Mouse (Mus musculus) limb, embryonic 15.5 days (tissue): ENCODE data around the gene Aldh3a2. TPM values are rescaled to one million over a fixed set of nuclear protein-coding genes. Genes with fewer than 3 reads are reported as not detected.

ENCODE experiments used
- ATAC-seq: fragments of 200-750 bp; cut with Nextera tagmentation; 2 replicates; pipeline ENCODE4 v1.8.0; 2017; ENCODE audit warnings: low read depth, moderate TSS enrichment; ENCODE audit not compliant: insufficient number of reproducible peaks, low FRiP score, low TSS enrichment
- H3K27ac ChIP-seq: fragments of 300-500 bp; sonication (generic); 2 replicates; pipeline ENCODE4 v1.5.1; 2015; ENCODE audit warnings: moderate library complexity, mild to moderate bottlenecking, inconsistent platforms
- H3K27me3 ChIP-seq: fragments of 300-500 bp; sonication (generic); 2 replicates; pipeline ENCODE4 v1.6.1; 2015; ENCODE audit warnings: inconsistent platforms
- H3K36me3 ChIP-seq: fragments of 300-500 bp; sonication (generic); 2 replicates; pipeline ENCODE4 v1.6.1; 2015; ENCODE audit warnings: inconsistent platforms
- H3K4me1 ChIP-seq: fragments of 300-500 bp; sonication (generic); 2 replicates; pipeline ENCODE4 v1.6.1; 2015; ENCODE audit warnings: inconsistent platforms
- H3K4me2 ChIP-seq: fragments of 300-500 bp; sonication (generic); 2 replicates; pipeline ENCODE4 v1.6.1; 2015; ENCODE audit warnings: mild to moderate bottlenecking, inconsistent platforms
- H3K4me3 ChIP-seq: fragments of 300-500 bp; sonication (generic); 2 replicates; pipeline ENCODE4 v1.5.1; 2015; ENCODE audit warnings: mild to moderate bottlenecking, inconsistent platforms
- H3K9ac ChIP-seq: fragments of 300-500 bp; sonication (generic); 2 replicates; pipeline ENCODE4 v1.6.1; 2015; ENCODE audit warnings: inconsistent platforms
- H3K9me3 ChIP-seq: fragments of 300-500 bp; sonication (generic); 2 replicates; pipeline ENCODE4 v1.6.1; 2016; ENCODE audit warnings: inconsistent platforms
- WGBS: fragments of 180-500 bp; shearing (Covaris S2); methylation state at CpG from one replicate; pipeline ENCODE4 v1.1.7; 2015; 5-methylcytosine and 5-hydroxymethylcytosine counted together
- polyA plus RNA-seq: library from polyadenylated mRNA; unstranded; fragments of >200 nt; fragmentation: Nextera tagmentation; extraction: Ambion mirVana; gene quantifications from 2 replicates; pipeline ENCODE4 v1.2.1, GENCODE M21; 2015

Gene Aldh3a2
- polyA plus RNA-seq, 1 experiment from 2014 or later: 32.8 TPM

DNA sequence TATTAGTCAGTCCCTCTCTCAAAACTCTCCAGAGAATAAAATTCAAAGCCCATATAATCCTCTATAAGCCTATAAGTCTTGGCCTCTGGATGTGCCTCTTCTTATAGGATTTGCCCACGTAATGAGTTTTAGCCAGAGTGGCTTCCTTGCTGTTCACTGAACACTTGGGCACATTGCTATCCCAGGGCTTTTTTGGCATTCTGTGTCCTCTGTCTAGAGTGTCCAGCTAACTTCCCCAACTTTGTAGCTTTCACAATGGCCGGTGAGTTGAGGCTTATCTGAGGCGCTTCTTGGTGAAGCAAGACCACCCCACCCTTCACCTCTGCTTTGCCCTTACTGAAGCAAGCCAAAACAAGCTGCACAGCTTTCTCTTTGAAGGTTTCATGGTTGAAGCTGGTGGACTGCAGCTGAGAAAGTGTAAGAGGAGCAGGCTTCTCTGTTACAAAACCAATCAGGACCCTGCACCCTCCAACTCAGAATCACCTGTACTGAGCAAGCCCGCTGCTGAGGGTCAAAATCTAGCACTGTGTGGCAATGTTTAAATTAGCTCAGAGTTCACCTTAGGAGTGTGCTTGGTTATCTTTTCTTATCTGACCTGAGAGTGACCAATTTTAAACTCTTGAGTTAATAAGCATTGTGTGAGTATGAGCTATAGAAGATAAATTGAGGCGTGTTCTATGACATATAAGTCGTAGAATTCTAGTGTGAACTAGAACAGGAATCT is 1.5 kb upstream of the Aldh3a2 start:
- H3K4me3 ChIP-seq: no peak overlapping the region
- no peak overlapping the region for H3K9ac ChIP-seq
- no peak overlapping the region for H3K27ac ChIP-seq
- H3K36me3 ChIP-seq: peaks cover 3% of the 10 kb centered on the region; the same call in 1 of the 2 replicates
- ATAC-seq: no peak
- 89% methylated on average over 6 of the region's 6 CpGs for WGBS
- no peaks in the 10 kb centered on the region for H3K4me1 ChIP-seq
- no peaks in the 10 kb centered on the region for H3K9me3 ChIP-seq
- no peaks in the 10 kb centered on the region for H3K27me3 ChIP-seq
- H3K4me2 ChIP-seq: no peak overlapping the region

DNA sequence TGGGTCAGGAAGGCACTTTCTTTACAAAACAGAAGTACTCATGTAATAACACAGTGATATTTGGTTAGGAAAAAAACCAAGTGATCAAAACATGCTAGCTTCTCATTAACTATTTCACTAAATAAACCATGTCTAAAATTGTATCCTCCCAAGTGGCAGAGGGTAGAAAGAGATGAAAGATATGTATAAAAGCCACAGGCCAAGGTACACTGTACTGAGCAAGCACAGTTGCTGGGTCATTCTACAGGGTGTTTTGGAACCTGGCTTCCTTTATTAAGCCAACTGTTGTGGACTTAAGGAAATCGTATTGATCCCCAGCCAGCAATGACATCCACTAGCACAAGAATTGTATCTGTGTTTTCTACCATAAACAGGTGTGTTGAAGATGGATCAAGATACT is 3.4 kb downstream of the Aldh3a2 start:
- no peak for ATAC-seq
- Histone ChIP-seq H3K4me1 (no peaks in the 10 kb centered on the region), H3K9ac (no peak overlapping the region), H3K4me2 (no peak overlapping the region), H3K27me3 (no peaks in the 10 kb centered on the region), H3K36me3 (peaks cover 44% of the 10 kb centered on the region), H3K27ac (no peak overlapping the region), H3K4me3 (no peak overlapping the region), H3K9me3 (no peaks in the 10 kb centered on the region)
- 87% methylated on average over 1 of the region's 1 CpGs for WGBS

DNA sequence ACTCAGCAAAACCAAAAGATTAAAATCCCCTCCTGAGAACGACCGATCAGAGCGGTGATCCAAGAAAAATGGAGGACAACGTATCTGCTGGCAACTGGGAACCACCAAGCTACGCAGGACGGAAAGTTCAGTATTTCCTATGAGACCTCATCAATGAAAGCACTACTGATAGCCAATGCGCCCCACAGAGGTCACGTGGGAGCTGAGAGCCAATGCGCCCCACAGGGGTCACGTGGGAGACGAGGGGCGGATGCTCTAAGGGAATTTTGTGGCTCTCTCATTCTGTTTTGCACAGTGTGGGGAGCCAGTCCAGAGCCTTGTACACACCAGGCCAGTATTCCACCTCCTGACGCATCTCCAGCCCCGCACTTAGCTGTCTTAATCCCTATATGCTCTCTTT is 4.7 kb downstream of the Aldh3a2 start:
- WGBS: 95% methylated on average over 14 of the region's 14 CpGs
- Histone ChIP-seq H3K27me3 (no peaks in the 10 kb centered on the region), H3K4me2 (no peak overlapping the region), H3K9ac (no peak overlapping the region), H3K27ac (no peak overlapping the region), H3K4me1 (no peaks in the 10 kb centered on the region), H3K36me3 (peaks cover 55% of the 10 kb centered on the region), H3K4me3 (no peak overlapping the region), H3K9me3 (no peaks in the 10 kb centered on the region)
- no peak for ATAC-seq

DNA sequence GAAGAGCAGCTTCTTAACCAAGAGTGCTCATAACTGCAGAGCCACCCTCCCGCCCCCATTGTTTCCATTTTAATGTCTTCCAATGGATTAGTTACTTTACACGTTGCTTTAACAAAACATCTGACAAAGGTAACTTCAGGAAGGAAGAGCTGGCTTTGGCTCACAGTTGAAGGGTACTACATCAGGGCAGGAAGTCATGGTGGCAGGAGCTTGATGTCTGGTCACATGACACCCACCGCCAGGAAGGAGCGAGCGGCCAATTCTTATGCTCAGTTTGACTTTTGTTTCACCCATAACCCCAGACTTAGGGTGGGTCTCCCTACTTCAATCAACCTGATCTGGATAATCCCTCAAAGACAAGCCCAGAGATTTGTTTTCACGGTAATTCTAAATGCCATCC is 8.2 kb downstream of the Aldh3a2 start:
- no peaks in the 10 kb centered on the region for H3K9me3 ChIP-seq
- H3K27me3 ChIP-seq: no peaks in the 10 kb centered on the region
- no peak overlapping the region for H3K4me3 ChIP-seq
- peaks cover 81% of the 10 kb centered on the region for H3K36me3 ChIP-seq
- no peak overlapping the region for H3K27ac ChIP-seq
- H3K4me2 ChIP-seq: no peak overlapping the region
- no peak overlapping the region for H3K9ac ChIP-seq
- no peaks in the 10 kb centered on the region for H3K4me1 ChIP-seq
- 92% methylated on average over 6 of the region's 6 CpGs for WGBS
- no peak for ATAC-seq

DNA sequence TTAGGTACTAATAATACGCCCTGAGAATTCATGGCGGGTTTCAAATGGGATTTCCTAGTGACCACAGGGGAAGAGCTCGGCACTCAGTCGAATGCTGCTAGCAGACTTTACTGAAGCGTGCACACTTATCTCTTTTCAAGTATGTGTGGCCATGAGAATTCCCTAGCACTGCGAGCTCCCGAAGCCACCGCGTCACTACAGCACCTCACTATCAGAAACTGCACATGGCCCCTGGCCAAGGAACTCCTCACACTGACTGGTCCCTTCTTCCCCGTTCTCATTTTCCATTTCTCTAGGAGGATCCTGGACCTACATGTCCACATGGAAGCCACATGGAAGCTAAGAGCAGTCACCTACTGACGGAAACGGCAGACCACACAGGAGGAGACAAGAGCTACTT is 14.5 kb downstream of the Aldh3a2 start:
- ATAC-seq: no peak
- Histone ChIP-seq H3K36me3 (peaks cover 84% of the 10 kb centered on the region), H3K4me2 (no peak overlapping the region), H3K27ac (no peak overlapping the region), H3K4me1 (no peaks in the 10 kb centered on the region), H3K9ac (no peak overlapping the region), H3K4me3 (no peak overlapping the region), H3K9me3 (no peaks in the 10 kb centered on the region), H3K27me3 (no peaks in the 10 kb centered on the region)
- WGBS: 92% methylated on average over 12 of the region's 12 CpGs

DNA sequence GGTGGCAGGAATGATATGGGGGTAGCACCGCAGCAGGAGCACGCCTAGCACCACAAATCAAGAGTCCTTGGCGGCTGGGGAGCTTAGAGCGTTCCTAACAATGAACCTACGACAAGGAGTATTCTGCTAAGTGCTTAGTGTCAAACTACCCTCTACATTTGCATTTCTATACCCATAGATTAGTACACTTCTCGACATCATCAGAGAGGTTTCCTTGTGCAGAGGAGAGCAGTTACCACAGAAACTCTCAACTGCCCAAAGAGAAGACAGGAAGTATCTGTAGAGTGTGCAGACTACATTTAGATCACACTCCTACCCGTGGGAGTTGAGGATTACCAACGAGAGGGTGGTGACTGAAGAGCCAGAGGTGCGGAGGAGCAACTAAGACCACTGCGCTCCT is 15.5 kb downstream of the Aldh3a2 start:
- ATAC-seq: no peak
- Histone ChIP-seq H3K36me3 (peaks cover 77% of the 10 kb centered on the region), H3K4me3 (no peak overlapping the region), H3K4me2 (no peak overlapping the region), H3K27me3 (no peaks in the 10 kb centered on the region), H3K27ac (no peak overlapping the region), H3K4me1 (no peaks in the 10 kb centered on the region), H3K9ac (no peak overlapping the region), H3K9me3 (no peaks in the 10 kb centered on the region)
- WGBS: 89% methylated on average over 10 of the region's 10 CpGs

DNA sequence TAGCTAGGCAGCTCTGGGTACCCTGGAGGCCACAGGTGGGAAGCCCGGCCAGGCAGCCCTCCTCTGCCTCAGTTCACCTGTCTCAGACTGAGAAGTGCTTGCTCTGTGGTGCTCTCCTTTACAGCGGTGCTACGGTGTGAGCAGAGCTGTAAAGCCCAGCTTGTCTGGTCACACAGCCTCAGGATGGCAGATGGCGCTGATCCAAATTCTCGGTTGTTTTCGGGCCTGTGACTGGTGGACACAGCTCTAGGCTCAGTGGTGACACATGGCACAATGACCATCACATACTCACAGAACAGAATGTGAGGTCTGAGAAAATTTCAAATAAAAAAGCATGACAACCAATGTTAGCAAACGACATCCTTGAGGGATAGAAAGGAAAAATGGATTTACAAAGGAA is 22.9 kb downstream of the Aldh3a2 start:
- Histone ChIP-seq H3K4me2 (no peak overlapping the region), H3K27ac (no peak overlapping the region), H3K36me3 (peaks cover 30% of the 10 kb centered on the region), H3K27me3 (no peaks in the 10 kb centered on the region), H3K4me1 (no peaks in the 10 kb centered on the region), H3K9ac (no peak overlapping the region), H3K4me3 (no peak overlapping the region), H3K9me3 (no peaks in the 10 kb centered on the region)
- ATAC-seq: no peak
- 82% methylated on average over 7 of the region's 7 CpGs for WGBS

DNA sequence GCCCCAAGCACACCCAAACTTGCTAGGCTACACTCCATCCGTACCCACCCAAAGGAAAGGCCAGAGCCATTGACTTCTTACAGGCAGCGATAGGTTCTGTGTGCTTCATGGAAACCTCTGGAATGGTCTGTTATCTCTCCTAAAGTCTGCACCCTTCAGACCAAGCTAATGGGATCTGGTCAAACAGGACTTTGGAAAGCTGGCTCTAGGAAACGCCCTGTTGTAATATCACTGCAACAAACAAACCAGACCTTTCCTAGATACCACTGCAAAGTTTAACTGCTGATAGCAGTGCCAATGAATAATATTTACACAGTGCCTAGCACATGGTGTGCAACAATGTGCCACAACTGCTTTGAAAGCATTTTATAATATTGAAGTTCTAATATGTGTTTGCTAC is 31.2 kb downstream of the Aldh3a2 start:
- Histone ChIP-seq H3K27ac (no peak overlapping the region), H3K4me3 (no peak overlapping the region), H3K9me3 (no peaks in the 10 kb centered on the region), H3K36me3 (no peaks in the 10 kb centered on the region), H3K27me3 (no peaks in the 10 kb centered on the region), H3K4me1 (peaks cover 11% of the 10 kb centered on the region), H3K4me2 (no peak overlapping the region), H3K9ac (no peak overlapping the region)
- WGBS: 87% methylated on average over 3 of the region's 3 CpGs
- ATAC-seq: no peak

DNA sequence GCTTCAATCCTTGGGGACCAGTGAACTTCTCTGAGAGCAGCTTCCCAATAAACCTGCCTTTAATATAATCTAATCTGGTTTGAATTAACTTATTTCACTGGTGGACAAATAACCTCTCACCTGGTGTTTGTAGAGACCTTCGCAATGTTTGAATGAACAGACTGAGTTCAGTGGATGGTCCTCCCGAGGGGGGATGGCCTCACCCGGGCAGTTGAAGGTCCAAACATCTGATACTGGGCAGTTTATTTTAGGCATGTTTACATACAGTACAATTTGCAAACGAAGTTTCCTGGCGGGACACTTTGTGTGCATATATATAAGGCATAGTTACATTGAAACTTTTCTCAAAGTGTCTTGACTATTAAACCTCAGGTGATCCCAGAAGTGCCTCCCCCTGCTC is 33.1 kb downstream of the Aldh3a2 start:
- Histone ChIP-seq H3K27ac (no peak overlapping the region), H3K27me3 (no peaks in the 10 kb centered on the region), H3K36me3 (no peaks in the 10 kb centered on the region), H3K9ac (no peak overlapping the region), H3K9me3 (no peaks in the 10 kb centered on the region), H3K4me3 (no peak overlapping the region), H3K4me2 (no peak overlapping the region), H3K4me1 (peaks cover 13% of the 10 kb centered on the region)
- ATAC-seq: no peak
- 38% methylated on average over 5 of the region's 5 CpGs for WGBS

DNA sequence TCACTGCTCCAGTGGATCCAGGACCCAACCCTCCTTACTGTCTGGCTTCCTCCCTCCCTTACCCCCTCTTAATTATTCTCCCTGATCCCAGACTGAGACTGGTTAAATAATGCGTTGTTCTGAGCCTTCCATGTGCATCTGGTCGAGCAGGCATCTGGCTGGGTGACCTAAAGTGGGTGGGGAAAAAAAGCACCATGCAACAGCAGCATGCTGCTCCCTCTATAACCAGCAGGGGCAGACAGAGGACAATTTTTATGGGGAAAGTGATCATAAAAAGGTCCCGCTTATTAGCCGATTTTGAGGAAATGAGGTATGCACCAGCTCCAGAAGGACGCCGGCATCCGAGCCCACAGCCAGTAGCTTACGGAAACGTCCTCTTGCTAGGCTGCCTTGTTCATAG is 35.9 kb downstream of the Aldh3a2 start:
- Histone ChIP-seq H3K27me3 (no peaks in the 10 kb centered on the region), H3K4me2 (peak overlapping the region; percentile 33), H3K9me3 (no peaks in the 10 kb centered on the region), H3K4me3 (0 out of 2 replicates have a peak overlapping the region, but pooled peaks have one; percentile 11), H3K9ac (no peak overlapping the region), H3K36me3 (no peaks in the 10 kb centered on the region), H3K4me1 (peaks cover 13% of the 10 kb centered on the region), H3K27ac (no peak overlapping the region)
- ATAC-seq: 0 out of 2 replicates have a peak, but pooled peaks have one; percentile 48
- 1% methylated on average over 9 of the region's 9 CpGs for WGBS

DNA sequence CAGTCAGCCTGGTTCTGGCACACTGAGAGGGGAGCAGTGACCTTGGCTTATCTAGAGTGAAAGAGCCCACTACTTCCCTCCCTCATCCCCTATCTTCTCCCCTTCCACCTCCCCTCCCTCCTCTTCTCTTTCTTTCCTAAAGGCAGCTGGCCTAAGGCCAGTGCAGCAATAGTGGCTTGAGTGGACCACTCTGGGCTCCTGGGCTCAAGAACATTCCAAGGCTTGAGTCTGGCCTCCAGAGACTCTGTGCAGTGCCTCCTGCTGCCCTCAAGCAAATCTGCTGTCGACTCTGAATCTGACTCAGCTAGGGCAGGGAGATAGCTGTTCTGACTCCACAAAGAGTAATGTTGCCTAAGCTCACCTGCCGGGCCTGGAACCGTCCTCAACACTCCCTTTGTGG is 38.9 kb downstream of the Aldh3a2 start:
- Histone ChIP-seq H3K9me3 (no peaks in the 10 kb centered on the region), H3K4me3 (no peak overlapping the region), H3K4me1 (peaks cover 16% of the 10 kb centered on the region), H3K27ac (no peak overlapping the region), H3K9ac (no peak overlapping the region), H3K27me3 (no peaks in the 10 kb centered on the region), H3K4me2 (no peak overlapping the region), H3K36me3 (no peaks in the 10 kb centered on the region)
- no peak for ATAC-seq
- 76% methylated on average over 3 of the region's 3 CpGs for WGBS

DNA sequence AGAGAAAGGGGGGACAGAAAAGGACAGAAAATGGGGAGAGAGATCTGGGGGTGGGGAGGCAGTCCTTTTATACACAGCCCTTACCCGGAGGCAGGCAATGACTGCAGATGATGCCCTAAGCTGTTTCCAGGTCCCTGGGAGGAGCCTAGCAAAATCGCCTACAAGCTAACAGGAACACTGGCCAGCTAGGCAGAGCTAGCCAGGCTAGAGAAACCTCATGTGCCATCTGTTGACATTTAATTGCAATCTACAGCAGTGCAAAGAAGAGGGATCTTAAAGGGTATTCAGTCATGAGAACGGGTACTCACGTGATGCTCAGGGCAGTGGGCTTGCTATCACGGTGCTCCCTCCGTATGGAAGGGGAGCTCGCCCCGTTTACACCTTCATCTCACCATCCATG is 39.4 kb downstream of the Aldh3a2 start:
- Histone ChIP-seq H3K9me3 (no peaks in the 10 kb centered on the region), H3K9ac (no peak overlapping the region), H3K4me3 (no peak overlapping the region), H3K27ac (no peak overlapping the region), H3K36me3 (no peaks in the 10 kb centered on the region), H3K4me2 (no peak overlapping the region), H3K4me1 (peaks cover 16% of the 10 kb centered on the region), H3K27me3 (no peaks in the 10 kb centered on the region)
- WGBS: 78% methylated on average over 8 of the region's 8 CpGs
- ATAC-seq: no peak

DNA sequence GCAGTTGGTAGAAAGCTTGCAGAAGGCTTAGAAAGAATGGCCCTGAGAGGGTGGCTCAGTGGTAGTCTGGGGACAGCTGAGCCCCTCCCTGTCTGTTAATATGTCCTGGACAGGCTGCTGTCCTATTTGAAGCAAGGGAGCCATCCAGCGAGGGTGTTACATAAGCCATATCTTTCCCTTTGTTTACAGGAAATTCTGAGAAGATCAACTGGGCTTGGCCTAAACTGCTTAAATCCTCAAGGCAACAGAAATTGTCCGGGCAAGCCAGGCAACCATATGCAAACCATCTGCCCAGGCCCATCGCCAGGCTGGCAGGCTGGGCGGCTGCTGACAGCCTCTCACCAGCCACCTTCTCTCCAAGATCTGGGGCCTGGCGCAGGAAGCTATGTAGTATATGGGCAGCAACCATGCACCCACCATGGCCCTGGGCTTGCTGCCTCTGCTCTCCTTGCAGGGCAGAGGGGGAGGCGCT is 41.3 kb downstream of the Aldh3a2 start:
- 73% methylated on average over 6 of the region's 6 CpGs for WGBS
- no peak overlapping the region for H3K4me3 ChIP-seq
- no peaks in the 10 kb centered on the region for H3K27me3 ChIP-seq
- H3K27ac ChIP-seq: no peak overlapping the region
- H3K9ac ChIP-seq: no peak overlapping the region
- H3K36me3 ChIP-seq: no peaks in the 10 kb centered on the region
- H3K4me1 ChIP-seq: peaks cover 5% of the 10 kb centered on the region
- ATAC-seq: no peak
- no peak overlapping the region for H3K4me2 ChIP-seq
- no peaks in the 10 kb centered on the region for H3K9me3 ChIP-seq
